In the genomic region with DNA sequence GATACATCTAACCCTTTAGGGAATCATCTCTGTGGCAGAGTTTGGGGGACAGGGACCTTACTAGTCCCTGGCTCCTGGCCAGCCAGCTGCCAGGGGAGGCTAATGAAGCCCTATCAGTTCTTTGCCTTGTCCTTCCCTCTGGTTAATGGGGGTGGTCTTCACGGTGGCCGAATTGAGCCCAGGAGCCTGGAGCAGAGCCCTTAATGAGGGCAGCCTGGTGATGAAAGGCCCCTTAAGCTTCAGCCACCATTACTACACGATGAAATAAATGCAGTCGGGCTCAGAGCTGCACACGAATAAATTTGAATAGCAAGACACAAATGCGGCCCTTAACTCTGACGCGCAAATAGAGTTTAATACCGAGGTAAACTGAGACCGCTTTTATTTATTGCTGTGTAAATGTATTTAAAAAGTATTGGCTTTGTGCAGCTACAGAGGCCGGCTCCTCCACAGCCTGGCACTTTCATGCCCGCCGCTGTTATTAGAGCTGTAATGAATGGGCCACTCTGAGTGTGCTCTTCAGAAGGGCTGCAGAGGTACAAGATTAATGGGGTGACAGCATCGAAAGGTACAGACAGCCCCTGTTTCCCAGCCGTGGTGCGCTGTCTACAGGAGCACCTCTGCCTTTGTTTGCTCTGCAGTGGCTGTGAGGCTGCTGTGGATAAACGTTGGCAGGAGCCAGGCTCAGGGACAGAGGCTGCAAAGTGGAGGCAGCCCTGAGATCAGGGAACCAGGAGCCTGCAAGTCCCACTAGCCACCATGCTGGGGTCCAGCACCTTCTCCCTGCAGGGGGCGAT, we compare ENCODE assay signal across 12 mouse cellular contexts.
DNase-seq lines count a peak whose midpoint lies in the region; ATAC-seq lines count a peak whose summit lies in the region.
"Had no signal": no experiment of that assay in that cellular context is flagged by ENCODE, and none has a peak within 500 bp of the region (broad histone marks: within the 10 kb centered on the region; RNA-seq: fewer than 3 reads in every experiment).

No protein-coding gene starts in this region.

- peak overlapping the region; percentile 52 for H3K27ac ChIP-seq in embryonic facial prominence, embryonic 10.5 days (replicated peaks)
- peak overlapping the region; percentile 61 for H3K27ac ChIP-seq in hindbrain, embryonic 15.5 days (replicated peaks)

- DNase-seq in embryo, embryonic 11 days: peak; percentile 48
- DNase-seq in embryo, embryonic 9.5 days (ENCODE audit: extremely low spot score): no peak
- no peak for DNase-seq in embryonic facial prominence, embryonic 10.5 days (ENCODE audit: low spot score)
- peak; percentile 23 for DNase-seq in neural tube, embryonic 10.5 days (ENCODE audit: extremely low spot score, low spot score)
- no peak for DNase-seq in frontal cortex, postnatal 25 days (ENCODE audit: low spot score in 2 of 2)
- DNase-seq in natural killer cell, adult 2 months (ENCODE audit: low spot score in 2 of 2): no peak
- no peak for DNase-seq in gastrocnemius, postnatal 14 days
- DNase-seq: adrenal gland, postnatal 25 days; cerebellum, postnatal 14 days; left cerebral cortex, postnatal 4 days; lung, postnatal 14 days had no signal

- WGBS in embryonic facial prominence, embryonic 10.5 days: 63% methylated on average over 18 of the region's 18 CpGs
- 37% methylated on average over 18 of the region's 18 CpGs for WGBS in hindbrain, embryonic 15.5 days

- H3K36me3 ChIP-seq in embryonic facial prominence, embryonic 10.5 days (replicated peaks): no peaks in the 10 kb centered on the region
- H3K36me3 ChIP-seq in hindbrain, embryonic 15.5 days: no peaks in the 10 kb centered on the region

- H3K4me3 ChIP-seq in embryonic facial prominence, embryonic 10.5 days: no peak overlapping the region
- no peak overlapping the region for H3K4me3 ChIP-seq in hindbrain, embryonic 15.5 days

- peaks cover 58% of the 10 kb centered on the region for H3K4me1 ChIP-seq in embryonic facial prominence, embryonic 10.5 days
- H3K4me1 ChIP-seq in hindbrain, embryonic 15.5 days (replicated peaks): peaks cover 53% of the 10 kb centered on the region

- no peak for ATAC-seq in hindbrain, embryonic 15.5 days (ENCODE audit: low FRiP score, low read depth)

- peaks cover 21% of the 10 kb centered on the region for H3K27me3 ChIP-seq in embryonic facial prominence, embryonic 10.5 days (replicated peaks; ENCODE audit: low read depth, poor library complexity, severe bottlenecking)
- no peaks in the 10 kb centered on the region for H3K27me3 ChIP-seq in hindbrain, embryonic 15.5 days

- H3K4me2 ChIP-seq in hindbrain, embryonic 15.5 days: no peak overlapping the region

- no peak overlapping the region for H3K9ac ChIP-seq in hindbrain, embryonic 15.5 days

- intact Hi-C loops in gastrocnemius, postnatal 14 days (cut with DNase I; ENCODE audit: low total_unique reads): no loop called here

- no peaks in the 10 kb centered on the region for H3K9me3 ChIP-seq in embryonic facial prominence, embryonic 10.5 days
- H3K9me3 ChIP-seq in hindbrain, embryonic 15.5 days: no peaks in the 10 kb centered on the region

Comparison
In these comparisons a context has a peak if more than half of its experiments do, and no peak if none do; other contexts are left out.
1. DNase-seq: peak in embryo, embryonic 11 days (single experiment) and neural tube, embryonic 10.5 days (single experiment); none in embryo, embryonic 9.5 days (single experiment), embryonic facial prominence, embryonic 10.5 days (single experiment), frontal cortex, postnatal 25 days (0 of 2), natural killer cell, adult 2 months (0 of 2) and gastrocnemius, postnatal 14 days (single experiment).